Mouse (Mus musculus): ENCODE measurements at regions not wholly inside any gene's neighbourhood (a gene's known extent, or its start where the extent isn't known, plus 50 kb on each side); places are given as distances from the start of the nearest gene placed in this dataset.
"Not testable (repeated sequence)": the region's sequence is repeated elsewhere in the genome, so short reads cannot be mapped to it uniquely, and the experiment has no call there.

DNA sequence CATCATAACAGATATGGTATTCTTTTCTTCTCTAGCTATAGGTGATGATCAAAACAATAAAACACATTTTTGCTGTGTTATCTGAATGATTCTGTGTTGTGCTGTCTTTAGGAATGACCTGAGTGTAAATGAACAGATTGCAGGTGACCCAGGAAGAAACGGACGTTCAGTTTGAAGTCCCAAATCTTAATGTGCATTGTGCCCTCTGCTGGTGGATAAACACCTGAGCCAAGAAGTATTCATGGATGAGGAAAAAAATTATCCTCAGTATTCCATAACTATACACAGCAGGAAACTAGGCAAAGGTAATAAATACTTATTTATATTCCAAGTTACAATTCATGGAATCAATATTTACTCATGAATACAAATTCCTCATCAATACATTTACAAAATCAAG lies 384.3 kb upstream of the Dab2 start:
- no peaks in the 10 kb centered on the region for H3K9me3 ChIP-seq (ENCODE audit: control insufficient read depth, low read length)
- no peak for ATAC-seq (ENCODE audit: low read depth)
- WGBS, result 3% methylated on average over 2 of the region's 2 CpGs

DNA sequence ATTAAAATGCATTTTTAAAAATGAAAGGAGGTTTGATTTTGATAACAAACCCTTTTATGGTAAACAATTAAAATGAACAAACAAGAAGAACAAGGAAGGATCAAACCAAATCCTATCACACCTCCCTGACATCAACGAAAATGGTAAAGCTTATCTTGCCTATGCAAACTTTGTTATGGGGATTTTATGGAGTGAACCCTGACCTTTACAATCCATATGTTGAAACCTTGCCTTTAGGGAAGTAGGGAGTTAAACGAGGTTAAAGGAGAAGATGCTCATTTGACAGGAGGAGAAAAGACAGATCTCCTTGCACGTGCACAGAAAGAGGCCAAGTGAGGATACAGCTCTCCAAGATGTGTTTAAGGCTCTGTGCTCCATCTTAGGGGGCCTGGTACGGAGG lies 379.5 kb upstream of the Dab2 start:
- no peak overlapping the region for H3K9ac ChIP-seq (ENCODE audit: low read length)
- H3K27ac ChIP-seq (ENCODE audit: low read length), result no peak overlapping the region
- H3K4me1 ChIP-seq (replicated peaks; ENCODE audit: control insufficient read depth, insufficient read depth, low read length), result no peaks in the 10 kb centered on the region
- no peak overlapping the region for H3K4me3 ChIP-seq (ENCODE audit: low read length)
- WGBS, result 22% methylated on average over 4 of the region's 4 CpGs
- no peak for ATAC-seq (ENCODE audit: low read depth)
- no peaks in the 10 kb centered on the region for H3K27me3 ChIP-seq (ENCODE audit: control insufficient read depth, insufficient read depth, low read depth, low read length)
- H3K36me3 ChIP-seq (ENCODE audit: control insufficient read depth, insufficient read depth, low read length), result no peaks in the 10 kb centered on the region
- H3K4me2 ChIP-seq (ENCODE audit: low read depth, low read length), result no peak overlapping the region
- H3K9me3 ChIP-seq (ENCODE audit: control insufficient read depth, low read length), result no peaks in the 10 kb centered on the region

More for the DNA sequence above, 384.3 kb upstream of the Dab2 start:
- Histone ChIP-seq H3K9ac (ENCODE audit: low read length) (no peak overlapping the region), H3K4me1 (replicated peaks; ENCODE audit: control insufficient read depth, insufficient read depth, low read length) (no peaks in the 10 kb centered on the region), H3K4me2 (ENCODE audit: low read depth, low read length) (no peak overlapping the region), H3K27ac (ENCODE audit: low read length) (no peak overlapping the region), H3K27me3 (ENCODE audit: control insufficient read depth, insufficient read depth, low read depth, low read length) (no peaks in the 10 kb centered on the region), H3K36me3 (ENCODE audit: control insufficient read depth, insufficient read depth, low read length) (no peaks in the 10 kb centered on the region), H3K4me3 (ENCODE audit: low read length) (no peak overlapping the region)

DNA sequence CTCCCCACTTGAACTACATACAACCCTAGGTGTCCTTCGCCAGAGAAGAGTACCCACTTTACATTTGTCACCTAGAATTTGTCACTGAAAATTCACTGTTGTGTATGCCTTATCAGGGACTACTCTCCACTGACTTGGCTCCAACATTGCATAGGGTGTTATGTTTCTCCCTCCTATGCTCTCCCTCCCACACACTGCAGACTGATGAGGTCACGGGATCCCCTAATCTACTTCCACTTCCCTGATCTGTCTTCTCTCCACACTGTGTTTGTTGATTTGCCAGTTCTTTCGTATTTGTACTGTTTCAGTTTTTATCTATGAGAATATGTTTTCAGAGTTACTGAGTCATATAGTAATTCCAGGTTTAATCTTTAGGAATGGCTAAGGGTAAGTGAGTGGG lies 371.8 kb upstream of the Dab2 start:
- no peak overlapping the region for H3K4me2 ChIP-seq (ENCODE audit: low read depth, low read length)
- no peaks in the 10 kb centered on the region for H3K9me3 ChIP-seq (ENCODE audit: control insufficient read depth, low read length)
- WGBS, result 41% methylated on average over 3 of the region's 3 CpGs
- no peak overlapping the region for H3K27ac ChIP-seq (ENCODE audit: low read length)
- no peak overlapping the region for H3K4me3 ChIP-seq (ENCODE audit: low read length)
- no peaks in the 10 kb centered on the region for H3K4me1 ChIP-seq (replicated peaks; ENCODE audit: control insufficient read depth, insufficient read depth, low read length)
- no peaks in the 10 kb centered on the region for H3K36me3 ChIP-seq (ENCODE audit: control insufficient read depth, insufficient read depth, low read length)
- H3K27me3 ChIP-seq (ENCODE audit: control insufficient read depth, insufficient read depth, low read depth, low read length), result no peaks in the 10 kb centered on the region
- no peak overlapping the region for H3K9ac ChIP-seq (ENCODE audit: low read length)
- no peak for ATAC-seq (ENCODE audit: low read depth)

DNA sequence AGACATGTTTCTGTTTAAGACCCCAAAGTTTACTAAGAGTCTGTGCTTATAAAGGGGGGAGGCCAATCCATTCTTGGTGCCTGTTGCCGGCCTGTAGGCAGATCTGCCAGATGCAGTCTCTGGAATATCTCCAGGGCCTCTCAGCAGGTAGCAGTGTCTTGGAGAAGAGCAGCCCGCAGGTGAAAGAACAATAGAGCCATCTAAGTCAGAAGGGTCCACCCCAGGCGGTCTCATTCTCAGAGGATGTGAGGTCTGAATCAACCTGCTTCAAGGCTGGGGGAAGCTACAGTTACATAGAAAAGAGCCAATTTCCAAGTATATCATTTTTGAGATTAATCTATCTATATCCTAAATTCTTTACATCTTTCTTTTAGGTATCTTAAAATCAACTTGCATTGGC lies 366.0 kb upstream of the Dab2 start:
- Histone ChIP-seq H3K27me3 (ENCODE audit: control insufficient read depth, insufficient read depth, low read depth, low read length) (no peaks in the 10 kb centered on the region), H3K36me3 (ENCODE audit: control insufficient read depth, insufficient read depth, low read length) (no peaks in the 10 kb centered on the region), H3K4me3 (ENCODE audit: low read length) (no peak overlapping the region), H3K4me2 (ENCODE audit: low read depth, low read length) (no peak overlapping the region), H3K9ac (ENCODE audit: low read length) (no peak overlapping the region), H3K9me3 (ENCODE audit: control insufficient read depth, low read length) (no peaks in the 10 kb centered on the region), H3K27ac (ENCODE audit: low read length) (no peak overlapping the region), H3K4me1 (replicated peaks; ENCODE audit: control insufficient read depth, insufficient read depth, low read length) (no peaks in the 10 kb centered on the region)
- no peak for ATAC-seq (ENCODE audit: low read depth)
- WGBS, result 58% methylated on average over 3 of the region's 3 CpGs

DNA sequence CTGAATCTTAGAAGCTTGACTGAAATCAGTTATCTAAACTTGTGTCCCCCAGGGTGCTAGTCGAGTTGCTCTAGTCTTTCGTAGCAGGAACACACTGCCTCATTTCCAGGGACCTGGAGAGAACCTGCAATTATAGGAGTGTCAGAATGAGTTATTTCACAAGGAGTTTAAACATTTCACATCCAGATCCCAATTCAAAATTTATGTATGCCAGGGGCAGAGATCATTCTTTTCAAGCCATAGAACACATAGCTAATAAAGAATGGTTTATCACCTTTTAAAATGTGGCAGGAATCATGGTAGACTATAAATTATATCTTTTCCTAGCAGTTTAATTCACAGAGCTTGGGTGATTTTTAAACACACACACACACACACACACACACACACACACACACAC lies 358.6 kb upstream of the Dab2 start:
- no peak overlapping the region for H3K27ac ChIP-seq (ENCODE audit: low read length)
- WGBS, result 51% methylated on average over 2 of the region's 2 CpGs
- no peaks in the 10 kb centered on the region for H3K9me3 ChIP-seq (ENCODE audit: control insufficient read depth, low read length)
- no peaks in the 10 kb centered on the region for H3K36me3 ChIP-seq (ENCODE audit: control insufficient read depth, insufficient read depth, low read length)
- no peak overlapping the region for H3K9ac ChIP-seq (ENCODE audit: low read length)
- no peak overlapping the region for H3K4me2 ChIP-seq (ENCODE audit: low read depth, low read length)
- H3K27me3 ChIP-seq (ENCODE audit: control insufficient read depth, insufficient read depth, low read depth, low read length), result no peaks in the 10 kb centered on the region
- ATAC-seq (ENCODE audit: low read depth), result no peak
- no peak overlapping the region for H3K4me3 ChIP-seq (ENCODE audit: low read length)
- no peaks in the 10 kb centered on the region for H3K4me1 ChIP-seq (replicated peaks; ENCODE audit: control insufficient read depth, insufficient read depth, low read length)

DNA sequence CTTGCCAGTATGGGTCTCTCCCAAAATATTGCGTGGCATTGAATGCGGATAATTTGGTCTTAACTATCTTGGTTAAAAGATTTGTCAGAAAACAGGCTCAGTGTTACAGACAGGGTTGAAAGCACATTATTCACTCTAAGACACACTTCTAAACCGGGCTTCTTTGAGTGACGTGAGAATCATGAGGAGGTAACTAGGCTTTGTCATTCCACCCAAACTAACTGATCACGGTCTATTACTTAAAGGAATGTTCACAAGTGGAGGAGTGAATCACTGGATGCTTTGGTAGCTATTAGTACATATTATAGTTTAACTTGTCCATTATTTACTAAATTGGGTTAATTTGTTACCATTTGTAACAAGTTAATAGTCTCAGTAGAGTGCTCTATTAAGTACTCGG lies 352.9 kb upstream of the Dab2 start:
- no peak for ATAC-seq (ENCODE audit: low read depth)
- no peak overlapping the region for H3K4me2 ChIP-seq (ENCODE audit: low read depth, low read length)
- H3K4me3 ChIP-seq (ENCODE audit: low read length), result no peak overlapping the region
- 77% methylated on average over 6 of the region's 6 CpGs for WGBS
- no peak overlapping the region for H3K27ac ChIP-seq (ENCODE audit: low read length)
- no peaks in the 10 kb centered on the region for H3K36me3 ChIP-seq (ENCODE audit: control insufficient read depth, insufficient read depth, low read length)
- H3K9me3 ChIP-seq (ENCODE audit: control insufficient read depth, low read length), result no peaks in the 10 kb centered on the region
- no peaks in the 10 kb centered on the region for H3K4me1 ChIP-seq (replicated peaks; ENCODE audit: control insufficient read depth, insufficient read depth, low read length)
- H3K9ac ChIP-seq (ENCODE audit: low read length), result no peak overlapping the region
- H3K27me3 ChIP-seq (ENCODE audit: control insufficient read depth, insufficient read depth, low read depth, low read length), result no peaks in the 10 kb centered on the region

DNA sequence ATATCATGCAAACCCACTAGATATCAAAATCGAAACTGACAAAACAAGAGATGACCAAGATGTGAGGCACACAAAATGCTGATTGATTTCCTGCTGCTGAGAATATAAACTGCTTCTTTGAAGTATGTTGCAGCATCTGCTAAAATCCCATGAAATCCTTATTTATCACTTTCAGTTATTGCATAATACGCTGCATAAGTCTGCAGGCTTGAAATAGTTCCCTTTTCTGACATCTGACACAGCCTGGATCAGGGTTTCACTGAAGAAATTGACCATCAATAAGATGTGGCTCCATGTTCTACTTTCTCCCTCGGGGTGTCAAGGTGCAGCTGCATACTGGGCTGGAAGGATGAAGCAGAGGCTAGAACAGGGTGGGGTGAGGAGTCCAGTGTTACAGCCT lies 348.7 kb upstream of the Dab2 start:
- no peak overlapping the region for H3K4me3 ChIP-seq (ENCODE audit: low read length)
- H3K4me2 ChIP-seq (ENCODE audit: low read depth, low read length), result no peak overlapping the region

DNA sequence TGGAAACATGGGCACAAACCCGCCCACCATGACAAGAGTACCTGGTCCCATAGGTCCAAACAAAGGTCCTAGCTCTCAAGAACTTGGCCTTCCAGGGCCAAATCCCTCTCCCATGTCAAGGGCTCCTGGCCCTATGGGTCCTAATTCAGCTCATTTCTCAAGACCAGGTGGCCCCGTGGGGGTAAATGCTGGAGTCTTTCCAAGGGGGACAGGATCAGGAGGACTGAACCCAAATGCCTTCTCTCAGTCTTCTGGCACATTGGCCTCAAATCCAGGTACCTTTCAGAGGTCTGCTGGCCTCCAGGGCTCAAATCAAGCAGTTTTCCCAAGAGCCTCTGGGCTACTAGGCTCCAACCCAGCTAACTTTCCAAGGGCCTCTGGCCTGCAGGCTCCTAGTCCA lies 347.9 kb upstream of the Dab2 start:
- not testable (repeated sequence) for H3K4me1 ChIP-seq (replicated peaks; ENCODE audit: control insufficient read depth, insufficient read depth, low read length); ATAC-seq (ENCODE audit: low read depth); H3K4me3 ChIP-seq (ENCODE audit: low read length); H3K27ac ChIP-seq (ENCODE audit: low read length); H3K9me3 ChIP-seq (ENCODE audit: control insufficient read depth, low read length); H3K4me2 ChIP-seq (ENCODE audit: low read depth, low read length); H3K27me3 ChIP-seq (ENCODE audit: control insufficient read depth, insufficient read depth, low read depth, low read length); H3K9ac ChIP-seq (ENCODE audit: low read length); H3K36me3 ChIP-seq (ENCODE audit: control insufficient read depth, insufficient read depth, low read length)
- WGBS, result 83% methylated on average over 2 of the region's 2 CpGs

More for the DNA sequence above, 348.7 kb upstream of the Dab2 start:
- H3K9me3 ChIP-seq (ENCODE audit: control insufficient read depth, low read length), result no peaks in the 10 kb centered on the region
- H3K9ac ChIP-seq (ENCODE audit: low read length), result no peak overlapping the region
- H3K4me1 ChIP-seq (replicated peaks; ENCODE audit: control insufficient read depth, insufficient read depth, low read length), result no peaks in the 10 kb centered on the region
- no peaks in the 10 kb centered on the region for H3K27me3 ChIP-seq (ENCODE audit: control insufficient read depth, insufficient read depth, low read depth, low read length)
- 0 out of 2 replicates have a peak, but pooled peaks have one; percentile 17 for ATAC-seq (ENCODE audit: low read depth)
- H3K27ac ChIP-seq (ENCODE audit: low read length), result no peak overlapping the region
- H3K36me3 ChIP-seq (ENCODE audit: control insufficient read depth, insufficient read depth, low read length), result no peaks in the 10 kb centered on the region
- 51% methylated on average over 3 of the region's 3 CpGs for WGBS

DNA sequence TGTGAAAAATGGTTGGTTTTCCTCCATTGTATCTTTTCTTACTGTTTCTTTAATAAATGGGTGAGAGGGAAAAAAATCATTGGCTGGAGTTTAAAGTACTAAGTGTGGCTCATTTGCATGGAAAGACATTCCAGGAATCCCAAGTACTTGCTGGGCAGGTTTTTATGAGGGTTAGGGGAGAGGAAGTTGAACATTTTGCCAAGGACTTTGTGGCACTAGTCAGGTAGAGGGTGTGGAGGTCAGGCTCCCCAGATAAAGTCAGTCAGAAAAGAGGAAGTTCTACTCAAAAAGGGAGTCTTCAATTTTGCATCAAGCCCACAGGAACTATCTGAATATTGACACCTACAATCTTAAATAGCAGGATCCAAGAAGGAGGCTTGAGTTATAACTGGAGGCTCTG lies 346.5 kb upstream of the Dab2 start:
- Histone ChIP-seq H3K4me2 (ENCODE audit: low read depth, low read length) (no peak overlapping the region), H3K9me3 (ENCODE audit: control insufficient read depth, low read length) (no peaks in the 10 kb centered on the region), H3K27me3 (ENCODE audit: control insufficient read depth, insufficient read depth, low read depth, low read length) (no peaks in the 10 kb centered on the region), H3K4me1 (replicated peaks; ENCODE audit: control insufficient read depth, insufficient read depth, low read length) (no peaks in the 10 kb centered on the region), H3K36me3 (ENCODE audit: control insufficient read depth, insufficient read depth, low read length) (no peaks in the 10 kb centered on the region), H3K9ac (ENCODE audit: low read length) (no peak overlapping the region), H3K27ac (ENCODE audit: low read length) (no peak overlapping the region), H3K4me3 (ENCODE audit: low read length) (no peak overlapping the region)
- peak; percentile 90 for ATAC-seq (ENCODE audit: low read depth)

DNA sequence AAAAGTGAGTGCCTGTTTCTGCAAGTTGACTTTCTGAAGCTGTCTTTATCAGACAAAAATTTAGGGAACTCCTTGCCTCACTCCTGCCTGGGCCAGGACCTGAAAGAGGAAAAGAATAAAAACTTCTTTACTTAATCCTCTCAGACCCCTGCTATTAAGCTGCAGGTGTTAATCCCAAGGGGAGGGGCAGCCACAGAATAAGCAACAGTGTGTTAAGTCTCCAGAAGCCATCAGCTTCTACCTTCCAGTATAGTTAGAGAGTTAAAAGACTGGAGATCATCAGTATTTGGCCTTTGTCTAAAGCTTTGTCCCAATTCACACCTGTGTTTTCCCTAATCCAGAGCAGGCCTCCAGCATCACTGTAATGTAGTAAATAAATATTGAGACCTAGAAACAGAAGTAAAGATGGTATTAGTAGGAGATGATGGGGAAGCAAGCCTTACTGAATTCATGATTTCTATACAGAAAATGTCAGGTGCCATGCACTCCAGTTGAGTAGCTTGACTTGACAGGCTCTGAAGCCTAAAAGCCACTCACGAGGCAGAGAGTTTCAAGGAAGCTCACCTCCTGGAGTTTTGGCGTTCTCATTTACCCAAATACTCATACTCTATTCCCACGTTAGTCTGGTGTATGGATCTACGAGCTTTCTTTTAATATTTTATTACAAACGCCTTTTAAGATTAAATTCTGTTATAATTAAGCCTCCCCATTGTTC lies 308.1 kb upstream of the Dab2 start:
- Histone ChIP-seq H3K4me3 (ENCODE audit: low read length) (no peak overlapping the region), H3K4me2 (ENCODE audit: low read depth, low read length) (no peak overlapping the region), H3K36me3 (ENCODE audit: control insufficient read depth, insufficient read depth, low read length) (no peaks in the 10 kb centered on the region), H3K9ac (ENCODE audit: low read length) (no peak overlapping the region), H3K27me3 (ENCODE audit: control insufficient read depth, insufficient read depth, low read depth, low read length) (no peaks in the 10 kb centered on the region), H3K27ac (ENCODE audit: low read length) (no peak overlapping the region), H3K9me3 (ENCODE audit: control insufficient read depth, low read length) (no peaks in the 10 kb centered on the region), H3K4me1 (replicated peaks; ENCODE audit: control insufficient read depth, insufficient read depth, low read length) (no peaks in the 10 kb centered on the region)
- WGBS, result 74% methylated on average over 5 of the region's 5 CpGs
- no peak for ATAC-seq (ENCODE audit: low read depth)

All from lung, embryonic 16.5 days (tissue).